Mouse (Mus musculus) liver, postnatal 0 days (tissue): ENCODE results near the gene Polr3f.

Source experiments
- CTCF ChIP-seq: sonication (generic); IDR thresholded peaks from 2 replicates; pipeline ENCODE4 v1.5.1; 2016; ENCODE audit warnings: antibody characterized with exemption, low read depth
- EP300 ChIP-seq: IDR thresholded peaks from 2 replicates; pipeline ENCODE4 v1.6.1; 2016; ENCODE audit warnings: antibody characterized with exemption, low read depth, mild to moderate bottlenecking

GRCm38 (mm10) chr2:144525856-144526255 is 1.7 kb upstream of the Polr3f start:
- TF ChIP-seq CTCF (no peak), EP300 (no peak)
